Mouse (Mus musculus): ENCODE results near the gene Rtl9.

GRCm38 (mm10) chrX:143051921-143052320 lies 47.5 kb upstream of the Rtl9 start:
- no peak for TF ChIP-seq CTCF (IDR thresholded peaks at IDR 0.05; ENCODE audit: borderline replicate concordance, insufficient read depth, low read depth, low read length)
- TF ChIP-seq POLR2A (IDR thresholded peaks at IDR 0.05; ENCODE audit: borderline replicate concordance, insufficient read depth, low read length) = no peak
